Mouse (Mus musculus) left cerebral cortex, postnatal 10 days (tissue): ENCODE data around the gene Drg2. TPM values are rescaled to one million over a fixed set of nuclear protein-coding genes. Genes with fewer than 3 reads are reported as not detected.

Experiments
- DNase-seq, 2 experiments: peaks; one replicate each; pipeline ENCODE4 v3.0.0; 2021 to 2022; ENCODE audit warnings: low spot score in 2 of 2, mixed read lengths in 1 of 2; ENCODE audit errors: extremely low spot score in 1 of 2
- intact Hi-C: fragments of 180-260 bp; cut with DNase I; formaldehyde crosslinking; loops from one replicate; pipeline ENCODE4 v1.15.1; 2025
- total RNA-seq, 2 experiments: library from RNA; stranded (reverse); gene quantifications; 2 replicates each; pipeline ENCODE4 v1.2.3; 2021

Drg2 gene
- total RNA-seq, 2 experiments from 2014 or later: 69.9 to 70.2 TPM

DNA sequence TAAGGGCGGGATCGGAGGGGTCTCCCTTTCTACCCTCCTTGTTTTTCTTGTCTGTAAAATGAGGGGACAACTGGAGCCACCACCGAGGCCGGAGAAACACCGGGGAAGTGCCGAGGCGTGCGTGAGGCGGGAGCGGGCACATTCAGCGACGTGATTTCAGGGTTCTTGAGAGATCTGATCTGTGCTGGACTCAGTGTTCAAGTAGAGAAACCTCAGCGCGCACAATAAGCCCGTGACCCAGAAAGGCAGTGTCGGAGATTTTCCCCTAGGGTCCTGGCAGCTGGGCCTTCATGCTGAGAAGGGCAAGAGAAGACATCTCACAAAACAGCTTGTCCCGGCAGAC is 325 bp downstream of the Drg2 start:
- intact Hi-C loops: loop anchor here (5.0 kb wide), 1 partner anchor 83 kb away; the partner anchor contains the start of gene Alkbh5
- DNase-seq: no peak

DNA sequence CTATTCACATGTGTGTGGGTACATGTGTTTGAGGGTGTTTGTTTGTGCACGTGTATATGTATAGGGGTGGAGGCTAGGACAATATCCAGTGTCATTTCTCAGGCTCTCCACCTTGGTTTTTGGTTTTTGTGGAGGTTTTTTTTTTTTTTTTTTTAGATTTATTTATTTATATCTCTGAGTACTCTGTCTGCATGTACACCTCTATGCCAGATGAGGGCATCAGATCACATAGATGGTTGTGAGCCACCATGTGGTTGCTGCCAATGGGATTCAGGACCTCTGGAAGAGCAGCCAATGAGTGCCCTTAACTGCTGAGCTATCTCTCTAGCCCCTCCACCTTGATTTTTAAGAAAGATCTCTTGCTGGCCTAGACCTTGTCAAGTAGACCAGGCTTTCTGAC is 3.6 kb downstream of the Drg2 start:
- no peak for DNase-seq
- intact Hi-C loops: loop anchor here (5.0 kb wide), 1 partner anchor 79 kb away; the partner anchor contains the start of gene Alkbh5

GRCm38 (mm10) chr11:60465943-60466380 is 11.6 kb downstream of the Drg2 start:
- no peak for DNase-seq
- intact Hi-C loops: no loop called here

GRCm38 (mm10) chr11:60469039-60469438 is 14.6 kb downstream of the Drg2 start, which contains the start of gene Myo15:
Gene Myo15, plus strand, starts transcription at chr11:60469339.
- intact Hi-C loops: no loop called here
- DNase-seq: no peak

GRCm38 (mm10) chr11:60470743-60471142 is 16.4 kb downstream of the Drg2 start:
- intact Hi-C loops: no loop called here
- no peak for DNase-seq

DNA sequence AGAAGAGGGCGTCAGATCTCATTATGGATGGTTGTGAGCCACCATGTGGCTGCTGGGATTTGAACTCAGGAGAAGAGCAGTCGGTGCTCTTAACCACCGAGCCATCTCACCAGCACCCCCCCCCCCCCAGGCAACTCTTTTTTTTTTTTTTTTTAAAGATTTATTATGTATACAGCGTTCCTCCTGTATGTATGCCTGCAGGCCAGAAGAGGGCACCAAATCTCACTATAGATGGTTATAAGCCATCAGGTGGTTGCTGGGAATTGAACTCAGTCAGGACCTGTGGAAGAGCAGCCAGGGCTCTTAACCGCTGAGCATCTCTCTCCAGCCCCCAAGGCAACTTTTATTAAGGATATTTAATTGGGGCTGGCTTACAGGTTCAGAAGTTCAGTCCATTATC is 20.1 kb downstream of the Drg2 start:
- no peak for DNase-seq
- intact Hi-C loops: no loop called here

GRCm38 (mm10) chr11:60475668-60476362 is 21.4 kb downstream of the Drg2 start:
- intact Hi-C loops: no loop called here
- no peak for DNase-seq

DNA sequence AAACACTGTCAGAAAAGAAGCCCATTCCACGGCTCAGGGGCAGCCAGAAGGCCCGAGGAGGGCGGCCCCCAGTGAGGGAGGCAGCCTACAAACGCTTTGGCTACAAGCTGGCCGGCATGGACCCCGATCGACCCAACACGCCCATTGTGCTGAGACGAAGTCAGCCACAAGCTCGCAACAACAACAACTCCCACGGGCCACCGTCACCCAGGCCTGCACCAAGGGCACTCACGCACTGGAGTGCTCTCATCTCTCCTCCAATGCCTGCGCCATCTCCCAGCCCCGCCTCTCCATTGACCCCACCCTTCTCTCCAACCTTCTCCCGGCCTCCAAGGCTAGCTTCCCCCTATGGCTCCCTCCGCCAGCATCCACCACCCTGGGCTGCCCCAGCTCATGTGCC is 23.7 kb downstream of the Drg2 start:
- intact Hi-C loops: no loop called here
- DNase-seq: no peak

DNA sequence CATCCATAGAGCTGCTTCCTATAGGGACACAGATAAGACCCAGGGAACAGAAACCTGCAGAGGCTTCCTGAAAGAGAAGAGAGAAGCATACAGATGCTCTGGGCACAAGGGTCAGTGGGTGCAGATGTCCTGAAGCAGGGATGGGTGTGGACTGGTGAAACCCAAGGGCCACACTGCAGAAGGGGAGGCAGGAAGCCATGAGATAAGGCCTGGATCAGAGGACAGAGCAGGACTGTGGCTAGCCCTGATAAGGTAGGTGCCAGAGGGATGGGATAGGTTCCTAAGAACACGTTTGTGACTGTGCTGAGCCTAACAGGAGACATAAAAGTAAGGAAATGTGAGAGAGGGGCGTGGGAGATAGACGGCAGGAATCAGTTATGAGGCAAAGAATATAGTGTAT is 31.9 kb downstream of the Drg2 start:
- no peak for DNase-seq
- intact Hi-C loops: no loop called here

DNA sequence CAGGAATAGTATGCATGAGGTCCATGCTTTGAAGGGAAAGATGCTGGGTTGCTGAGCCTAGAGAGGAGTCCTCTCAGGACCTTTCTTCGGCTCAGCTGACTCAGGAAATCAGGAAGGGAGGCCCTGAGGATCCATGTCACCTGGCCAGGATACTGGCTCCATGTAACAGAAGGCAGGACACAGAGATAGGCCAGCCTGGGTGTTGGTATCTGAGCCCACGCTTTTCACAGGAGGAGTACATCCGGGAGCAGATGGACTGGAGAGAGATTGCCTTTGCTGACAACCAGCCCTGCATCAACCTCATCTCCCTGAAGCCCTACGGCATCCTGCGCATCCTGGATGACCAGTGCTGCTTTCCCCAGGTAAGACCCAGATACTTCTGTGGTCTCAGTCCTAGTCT is 38.3 kb downstream of the Drg2 start:
- intact Hi-C loops: no loop called here
- DNase-seq: no peak

GRCm38 (mm10) chr11:60495692-60496091 is 41.3 kb downstream of the Drg2 start:
- intact Hi-C loops: no loop called here
- DNase-seq: no peak

DNA sequence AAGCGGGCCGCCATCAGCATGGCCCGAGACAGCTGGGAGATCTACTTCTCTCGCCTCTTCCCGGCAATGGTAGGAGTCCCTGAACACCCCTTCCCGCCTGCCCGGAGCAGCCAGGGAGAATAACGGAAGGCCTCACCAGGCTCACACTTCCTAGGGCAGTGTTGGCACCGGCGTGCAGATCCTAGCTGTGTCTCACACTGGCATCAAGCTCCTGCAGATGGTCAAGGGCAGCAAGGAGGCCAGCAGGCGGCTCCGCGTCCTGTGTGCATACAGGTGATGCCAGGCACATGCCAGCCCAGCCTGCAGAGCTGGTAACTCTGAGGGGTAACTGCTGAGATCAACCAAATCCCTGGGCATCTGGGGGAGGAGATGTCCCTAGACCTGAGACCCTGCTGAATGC is 52.9 kb downstream of the Drg2 start:
- intact Hi-C loops: no loop called here
- DNase-seq: no peak

GRCm38 (mm10) chr11:60508950-60509349 is 54.6 kb downstream of the Drg2 start:
- DNase-seq: no peak
- intact Hi-C loops: no loop called here

- intact Hi-C loops: no loop called here
- no peak for DNase-seq
These were observed 55.1 kb downstream of the Drg2 start for GRCm38 (mm10) chr11:60509500-60509899.

- intact Hi-C loops: no loop called here
These were observed 57.5 kb downstream of the Drg2 start for GRCm38 (mm10) chr11:60511893-60512292.

GRCm38 (mm10) chr11:60512520-60512919 is 58.1 kb downstream of the Drg2 start:
- intact Hi-C loops: no loop called here
- DNase-seq: no peak

More at GRCm38 (mm10) chr11:60511893-60512292, 57.5 kb downstream of the Drg2 start:
- DNase-seq: no peak

- intact Hi-C loops: no loop called here
- no peak for DNase-seq
These were observed 60.5 kb downstream of the Drg2 start for GRCm38 (mm10) chr11:60514941-60515340.

GRCm38 (mm10) chr11:60518305-60518704 is 63.9 kb downstream of the Drg2 start:
- intact Hi-C loops: no loop called here
- DNase-seq: no peak
